Mouse (Mus musculus) myocyte (in vitro differentiated cells): ENCODE measurements around the gene Eef1akmt1. TPM values are rescaled to one million over a fixed set of nuclear protein-coding genes. Genes with fewer than 3 reads are reported as not detected.

Experiments used
- H3K27me3 ChIP-seq: one replicate; pipeline ENCODE4 v1.6.1; 2011; ENCODE audit not compliant: control insufficient read depth, insufficient read depth, insufficient read length
- H3K36me3 ChIP-seq: one replicate; pipeline ENCODE4 v1.6.1; 2011; ENCODE audit not compliant: control insufficient read depth, insufficient read depth
- H3K4me2 ChIP-seq: one replicate; pipeline ENCODE4 v1.6.1; 2011; ENCODE audit warnings: low read depth, control low read depth
- H3K4me3 ChIP-seq: one replicate; pipeline ENCODE4 v1.5.1; 2011; ENCODE audit warnings: mild to moderate bottlenecking, control low read depth, moderate library complexity
- H3K79me2 ChIP-seq: one replicate; pipeline ENCODE4 v1.6.1; 2011; ENCODE audit not compliant: control insufficient read depth, insufficient read depth
- H3ac ChIP-seq: one replicate; pipeline ENCODE4 v1.6.1; 2011; ENCODE audit not compliant: control insufficient read depth, insufficient read length
- CEBPB ChIP-seq: IDR thresholded peaks from 2 replicates; pipeline ENCODE4 v1.6.1; 2011; ENCODE audit warnings: mild to moderate bottlenecking, moderate library complexity; ENCODE audit not compliant: poor library complexity, insufficient read depth, severe bottlenecking
- E2F4 ChIP-seq: IDR thresholded peaks from one replicate; pipeline ENCODE4 v1.6.1; 2011; ENCODE audit warnings: mild to moderate bottlenecking, control low read depth, moderate library complexity; ENCODE audit not compliant: insufficient read depth
- MAX ChIP-seq: IDR thresholded peaks from one replicate; pipeline ENCODE4 v1.6.1; 2011; ENCODE audit warnings: low read depth, mild to moderate bottlenecking, control low read depth
- MYOD1 ChIP-seq, 3 experiments: IDR thresholded peaks; one replicate each; pipeline ENCODE4 v1.6.1; 2011; ENCODE audit warnings: control low read depth in 2 of 3, low read depth in 2 of 3, mild to moderate bottlenecking in 2 of 3, moderate library complexity in 1 of 3; ENCODE audit not compliant: insufficient read length in 2 of 3, control insufficient read depth in 1 of 3
- MYOG ChIP-seq, 3 experiments: IDR thresholded peaks; one replicate each; pipeline ENCODE4 v1.6.1; 2011; ENCODE audit warnings: control low read depth in 2 of 3, low read depth in 2 of 3, mild to moderate bottlenecking in 2 of 3; ENCODE audit not compliant: insufficient read length in 2 of 3, control insufficient read depth in 1 of 3, insufficient read depth in 1 of 3
- POLR2A ChIP-seq: IDR thresholded peaks from one replicate; pipeline ENCODE4 v1.6.1; 2011; ENCODE audit warnings: low read depth, mild to moderate bottlenecking, control low read depth, moderate library complexity; ENCODE audit not compliant: insufficient read length
- POLR2AphosphoS2 ChIP-seq: IDR thresholded peaks from one replicate; pipeline ENCODE4 v1.6.1; 2011; ENCODE audit warnings: low read depth, control low read depth; ENCODE audit not compliant: insufficient read length
- REST ChIP-seq: IDR thresholded peaks from one replicate; pipeline ENCODE4 v1.6.1; 2011; ENCODE audit warnings: mild to moderate bottlenecking, control low read depth, moderate library complexity; ENCODE audit not compliant: insufficient read depth, insufficient read length
- SRF ChIP-seq: IDR thresholded peaks from one replicate; pipeline ENCODE4 v1.6.1; 2011; ENCODE audit warnings: low read depth; ENCODE audit not compliant: control insufficient read depth, insufficient read length
- TCF12 ChIP-seq: IDR thresholded peaks from one replicate; pipeline ENCODE4 v1.6.1; 2011; ENCODE audit warnings: mild to moderate bottlenecking, control low read depth; ENCODE audit not compliant: poor library complexity, insufficient read depth, severe bottlenecking
- TCF3 ChIP-seq: IDR thresholded peaks from one replicate; pipeline ENCODE4 v1.6.1; 2011; ENCODE audit warnings: low read depth, control low read depth; ENCODE audit not compliant: insufficient read length
- USF1 ChIP-seq: IDR thresholded peaks from one replicate; pipeline ENCODE4 v1.6.1; 2011; ENCODE audit warnings: low read depth, mild to moderate bottlenecking, control low read depth, moderate library complexity
- polyA plus RNA-seq: library from polyadenylated mRNA; unstranded; fragments of >200 nt; fragmentation: generic; extraction: Trizol; gene quantifications from one replicate; pipeline ENCODE4 v1.2.1, GENCODE M21; 2012; ENCODE audit warnings: missing spikeins

Eef1akmt1 gene
- polyA plus RNA-seq, 1 experiment, result 52.3 TPM

DNA sequence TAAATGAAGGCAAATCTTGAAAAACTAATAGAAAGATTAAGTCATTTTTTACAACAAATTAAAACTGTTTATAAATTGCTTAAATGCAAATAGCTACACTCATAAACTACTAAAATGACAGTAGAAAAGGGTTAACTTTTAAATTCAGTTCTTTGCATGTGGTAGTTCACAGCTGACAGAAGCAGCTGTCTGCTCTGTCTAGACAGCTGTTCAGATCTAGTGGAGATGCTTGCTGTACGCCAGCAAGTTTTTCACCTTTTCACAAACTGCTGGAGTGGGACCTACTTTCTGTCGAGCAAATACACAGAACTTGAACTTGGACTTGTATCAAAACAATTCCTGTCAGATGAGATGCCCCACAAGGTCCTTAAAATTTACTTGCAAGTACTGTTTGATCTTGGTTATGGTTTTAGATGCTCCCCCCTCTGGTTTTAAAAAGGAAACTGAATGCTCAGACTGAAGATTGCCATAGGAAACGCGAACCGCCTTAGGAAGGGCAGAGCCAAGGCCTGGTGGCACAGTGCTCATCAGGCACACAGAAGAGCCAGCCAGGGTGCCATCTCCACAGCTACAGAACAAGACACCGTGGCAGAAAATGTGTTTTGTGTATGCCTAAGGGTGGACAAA is 45.0 kb upstream of the Eef1akmt1 start:
- TF ChIP-seq TCF3 (peak; percentile 58), REST (no peak), TCF12 (peak; percentile 87), MYOG (IDR thresholded peaks at IDR 0.05; ENCODE audit: control insufficient read depth in 1 of 3, insufficient read depth in 1 of 3, insufficient read length in 2 of 3, low read depth in 2 of 3) (peak in 2 of 3 experiments; percentile 50 to 80), POLR2A (no peak), MYOD1 (IDR thresholded peaks at IDR 0.05; ENCODE audit: control insufficient read depth in 1 of 3, insufficient read length in 2 of 3, low read depth in 2 of 3) (peak; percentile 37 to 88 (median 85)), E2F4 (no peak), MAX (no peak), POLR2AphosphoS2 (no peak)
- Histone ChIP-seq H3K4me2 (peak overlapping the region; percentile 51), H3ac (no peak overlapping the region), H3K36me3 (peaks cover 12% of the 10 kb centered on the region), H3K4me3 (no peak overlapping the region), H3K79me2 (no peaks in the 10 kb centered on the region), H3K27me3 (no peaks in the 10 kb centered on the region)

DNA sequence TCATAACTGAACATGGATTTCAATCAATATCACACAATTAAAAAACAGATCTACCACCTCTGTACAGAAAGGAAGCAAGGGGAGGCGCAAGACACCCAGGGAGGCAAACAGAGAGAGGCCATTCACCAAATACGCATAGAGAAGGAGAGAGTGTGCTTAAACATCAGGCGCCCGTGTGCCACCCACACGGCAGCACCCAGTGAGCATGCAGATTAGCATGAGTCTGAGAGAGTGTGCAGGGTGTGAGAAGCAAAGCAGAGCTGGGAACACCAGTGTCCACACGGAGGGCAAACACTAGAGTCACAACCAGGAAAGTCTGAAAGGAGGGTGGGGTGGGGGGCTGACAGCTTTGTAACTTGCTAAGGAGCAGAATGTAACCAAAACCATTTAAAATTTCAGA is 44.4 kb upstream of the Eef1akmt1 start:
- H3K4me3 ChIP-seq, result no peak overlapping the region

DNA sequence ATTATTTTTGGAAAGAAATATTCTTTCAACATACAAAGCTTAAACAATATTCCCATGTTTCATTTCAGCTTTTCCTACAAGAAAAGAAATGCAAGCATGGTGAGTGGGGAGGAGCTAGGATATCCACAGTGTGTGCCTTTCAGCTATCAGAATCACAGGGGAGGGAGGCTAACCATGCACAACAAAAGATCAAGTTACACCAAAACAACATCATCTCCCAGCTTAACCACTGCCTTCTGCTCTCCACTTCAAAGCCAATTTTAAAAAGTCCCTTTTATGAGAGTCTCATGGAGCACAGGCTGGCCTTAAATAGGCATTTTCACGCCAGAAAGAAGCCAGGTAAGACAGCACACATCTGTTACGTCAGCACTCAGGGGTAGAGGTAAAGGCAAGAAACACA is 39.6 kb upstream of the Eef1akmt1 start:
- no peak for TF ChIP-seq SRF
- no peak for TF ChIP-seq MYOD1 (IDR thresholded peaks at IDR 0.05; ENCODE audit: control insufficient read depth in 1 of 3, insufficient read length in 2 of 3, low read depth in 2 of 3)
- TF ChIP-seq TCF12, result no peak
- TF ChIP-seq MYOG (IDR thresholded peaks at IDR 0.05; ENCODE audit: control insufficient read depth in 1 of 3, insufficient read depth in 1 of 3, insufficient read length in 2 of 3, low read depth in 2 of 3), result no peak
- no peak for TF ChIP-seq REST
- no peak for TF ChIP-seq MAX
- TF ChIP-seq CEBPB, result no peak
- no peak for TF ChIP-seq POLR2A
- TF ChIP-seq E2F4, result no peak
- no peak for TF ChIP-seq TCF3
- Histone ChIP-seq H3K79me2 (peaks cover 13% of the 10 kb centered on the region), H3ac (no peak overlapping the region), H3K4me3 (no peak overlapping the region), H3K4me2 (no peak overlapping the region), H3K27me3 (no peaks in the 10 kb centered on the region), H3K36me3 (no peaks in the 10 kb centered on the region)

More for the DNA sequence above, 44.4 kb upstream of the Eef1akmt1 start:
- H3K79me2 ChIP-seq, result no peaks in the 10 kb centered on the region
- peaks cover 12% of the 10 kb centered on the region for H3K36me3 ChIP-seq
- peak overlapping the region; percentile 4 for H3K4me2 ChIP-seq
- H3ac ChIP-seq, result no peak overlapping the region
- TF ChIP-seq TCF12 (no peak), CEBPB (no peak), MYOG (IDR thresholded peaks at IDR 0.05; ENCODE audit: control insufficient read depth in 1 of 3, insufficient read depth in 1 of 3, insufficient read length in 2 of 3, low read depth in 2 of 3) (no peak), REST (no peak), POLR2AphosphoS2 (no peak), MAX (no peak), USF1 (no peak), E2F4 (no peak), POLR2A (no peak), SRF (no peak), MYOD1 (IDR thresholded peaks at IDR 0.05; ENCODE audit: control insufficient read depth in 1 of 3, insufficient read length in 2 of 3, low read depth in 2 of 3) (no peak), TCF3 (no peak)
- H3K27me3 ChIP-seq, result no peaks in the 10 kb centered on the region

DNA sequence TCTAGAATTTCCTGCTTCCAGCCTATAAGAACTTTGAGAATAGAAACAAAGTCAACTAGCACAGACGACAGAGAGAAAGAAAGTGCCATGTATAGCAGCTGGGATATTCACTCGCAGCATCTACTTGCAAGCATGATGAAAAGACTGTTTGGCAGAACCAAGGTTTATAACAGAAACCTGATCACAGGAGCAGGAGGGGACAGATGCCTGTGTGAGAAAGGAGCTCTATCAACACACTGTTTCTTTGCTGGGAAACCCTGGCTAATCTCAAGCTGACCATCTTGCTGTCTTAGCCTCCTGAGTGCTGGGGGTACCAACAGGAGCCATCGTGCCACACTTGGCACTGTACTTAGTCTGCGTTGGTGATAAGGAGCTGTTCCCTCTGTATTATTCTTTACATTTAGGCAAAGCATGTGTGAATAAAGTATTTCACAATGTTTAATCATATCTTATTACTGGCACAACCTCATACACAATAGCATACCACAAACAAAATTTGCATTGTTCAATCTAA is 38.5 kb upstream of the Eef1akmt1 start:
- no peak overlapping the region for H3K4me2 ChIP-seq
- peaks cover 13% of the 10 kb centered on the region for H3K79me2 ChIP-seq
- TF ChIP-seq E2F4 (no peak), TCF12 (no peak), MYOG (IDR thresholded peaks at IDR 0.05; ENCODE audit: control insufficient read depth in 1 of 3, insufficient read depth in 1 of 3, insufficient read length in 2 of 3, low read depth in 2 of 3) (no peak), USF1 (no peak), REST (no peak), POLR2A (no peak)
- H3ac ChIP-seq, result no peak overlapping the region
- H3K27me3 ChIP-seq, result no peaks in the 10 kb centered on the region
- H3K36me3 ChIP-seq, result no peaks in the 10 kb centered on the region
- H3K4me3 ChIP-seq, result no peak overlapping the region

DNA sequence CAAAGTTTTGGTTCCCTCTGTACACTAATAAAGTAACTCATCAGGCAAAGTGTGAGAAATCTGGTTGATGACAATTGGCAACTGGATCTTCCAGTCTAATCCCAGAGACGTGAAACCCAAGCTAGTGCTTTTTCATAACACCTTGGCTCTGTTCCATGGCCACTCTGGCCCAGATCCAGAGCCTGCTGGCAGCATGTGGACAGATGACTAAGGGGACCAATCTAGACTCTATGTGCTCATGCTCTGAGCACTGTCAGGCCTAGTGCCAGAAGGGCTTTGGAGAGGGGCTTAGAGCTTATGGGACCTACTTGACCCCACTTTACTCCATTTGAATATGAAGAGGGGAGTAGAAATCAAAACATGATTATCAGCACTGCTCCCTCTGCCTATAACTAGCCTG is 36.1 kb upstream of the Eef1akmt1 start:
- H3K79me2 ChIP-seq, result peaks cover 13% of the 10 kb centered on the region
- no peak overlapping the region for H3K4me3 ChIP-seq
- H3ac ChIP-seq, result no peak overlapping the region
- peak overlapping the region; percentile 31 for H3K4me2 ChIP-seq
- TF ChIP-seq CEBPB (0 out of 2 replicates have a peak, but pooled peaks have one; percentile 18), TCF12 (no peak), SRF (no peak)
- H3K36me3 ChIP-seq, result peaks cover 11% of the 10 kb centered on the region
- H3K27me3 ChIP-seq, result no peaks in the 10 kb centered on the region
